Mouse (Mus musculus): ENCODE measurements around the gene Fst. TPM values are rescaled to one million over a fixed set of nuclear protein-coding genes. Genes with fewer than 3 reads are reported as not detected.

Gene Fst
- 0.32 TPM for total RNA-seq (2023)

DNA sequence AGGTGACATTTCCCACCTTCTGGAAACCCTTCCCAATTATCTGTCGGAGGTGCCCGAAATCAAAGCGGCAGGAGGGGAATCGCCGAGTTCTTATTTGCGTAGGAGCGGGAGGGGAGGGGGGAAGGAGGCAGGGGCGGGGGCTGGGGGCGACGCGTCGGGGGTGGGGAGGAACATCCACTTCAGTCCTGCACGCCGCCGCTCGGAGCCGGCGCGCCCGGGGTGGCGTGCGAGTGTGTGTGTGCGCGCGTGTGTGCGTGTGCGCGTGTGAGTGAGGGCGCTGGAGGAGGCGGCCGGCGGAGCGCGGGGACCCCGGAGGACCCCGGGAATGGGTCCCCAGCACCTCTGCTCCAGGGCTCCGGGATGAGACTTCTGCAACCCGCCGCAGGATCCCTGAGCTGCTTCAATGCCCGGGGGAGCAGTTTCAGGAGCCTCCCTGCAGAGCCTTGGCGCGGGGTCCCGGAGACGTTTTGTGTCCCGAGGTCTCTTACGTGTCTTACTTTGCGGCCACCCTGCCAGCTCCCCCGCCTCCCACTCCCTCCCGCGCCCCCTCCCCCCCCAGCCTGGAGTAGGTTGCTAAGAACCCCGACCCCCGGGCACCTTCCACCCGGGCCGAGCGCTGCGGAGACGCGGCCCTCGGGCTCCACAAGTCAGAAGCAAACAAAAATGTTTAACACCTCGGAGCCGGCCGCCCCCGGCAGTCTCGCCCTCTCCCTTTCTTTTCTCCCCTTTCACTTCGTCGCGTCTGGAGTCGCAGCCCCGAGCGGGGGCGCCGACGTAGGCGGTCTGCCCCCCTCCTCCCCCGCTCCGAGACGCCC lies at the start of gene Fst:
Gene Fst (minus strand): TSS at position 66 of the 815 bp plus-strand sequence.

Other genes with a start within 250 kb of the Fst start
- gene Ndufs4, start 70.7 kb downstream of the Fst start, total RNA-seq (2023), result 78.4 TPM